Mouse (Mus musculus): ENCODE results near the gene Pip4k2a.

DNA sequence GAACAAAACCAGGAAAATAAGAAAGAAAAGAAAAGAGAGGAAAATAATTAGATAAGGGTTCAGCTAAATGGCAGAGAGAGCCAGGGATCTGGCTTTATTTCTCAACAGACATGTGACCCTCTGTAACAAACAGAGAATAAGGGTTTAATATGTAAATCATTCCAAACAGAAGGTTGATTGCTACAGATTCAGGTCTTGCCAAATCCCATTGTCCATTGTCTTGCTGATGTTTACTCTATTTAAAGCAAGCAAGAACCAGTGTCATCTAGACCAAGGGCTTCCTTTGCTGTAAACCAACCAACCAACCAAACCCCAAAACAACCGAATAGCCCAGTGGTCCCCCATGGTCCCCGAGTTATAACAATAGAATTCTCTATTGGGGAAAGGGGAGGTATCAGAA lies 20.1 kb upstream of the Pip4k2a start:
- TF ChIP-seq POLR2A (IDR thresholded peaks at IDR 0.05; ENCODE audit: borderline replicate concordance, extremely low read depth, low read depth, low read length) (no peak), CTCF (IDR thresholded peaks at IDR 0.05; ENCODE audit: insufficient read depth, low read length) (no peak)

Measured in lung, adult 2 months (tissue).